17 mouse cellular contexts compared by ENCODE assay signal in genomic region chr6:126334258-126334657, GRCm38 (mm10).
DNase-seq lines count a peak whose midpoint lies in the region; ATAC-seq and TF ChIP-seq lines count a peak whose summit lies in the region.
"Had no signal": no experiment of that assay in that cellular context is flagged by ENCODE, and none has a peak within 500 bp of the region (broad histone marks: within the 10 kb centered on the region; RNA-seq: fewer than 3 reads in every experiment).

No protein-coding gene starts in this region.

- intact Hi-C loops in left cerebral cortex, postnatal 25 days (cut with DNase I): loop anchor here (5.0 kb wide), 1 partner anchor 177 kb away; no protein-coding TSS in a partner anchor

- no peak for ATAC-seq in megakaryocyte, adult 5-6 weeks (ENCODE audit: poor library complexity, severe bottlenecking)
- ATAC-seq: midbrain, embryonic 16.5 days had no signal

- H3K27ac ChIP-seq in layer of hippocampus, adult 2 months: no peak overlapping the region
- H3K27ac ChIP-seq: hindbrain, embryonic 12.5 days had no signal

- DNase-seq in layer of hippocampus, adult 2 months (ENCODE audit: low spot score in 2 of 2): peak; percentile 13 to 29
- no peak for DNase-seq in layer of hippocampus, adult 9-10 months (ENCODE audit: low spot score)
- DNase-seq in frontal cortex, postnatal 10 days (ENCODE audit: low spot score in 2 of 2): peak; percentile 19 to 36
- peak; percentile 32 to 89 for DNase-seq in left cerebral cortex, postnatal 25 days (ENCODE audit: low spot score in 2 of 2)
- peak; percentile 77 for DNase-seq in telencephalon, adult 2 months (ENCODE audit: low read depth, low spot score)
- DNase-seq in B cell, adult 2 months: no peak
- DNase-seq: adrenal gland, adult 2 months; cerebellum, adult 9-10 months; embryo, embryonic 11 days; heart, adult 18-20 months; liver; lung, adult 18-20 months; lung, postnatal 4 days; spleen, adult 18-20 months had no signal

- no peak overlapping the region for H3K4me3 ChIP-seq in layer of hippocampus, adult 2 months
- H3K4me3 ChIP-seq: hindbrain, embryonic 12.5 days had no signal

- TF ChIP-seq CTCF in layer of hippocampus, adult 2 months (conservative IDR thresholded peaks at IDR 0.05): no peak

Comparison
In these comparisons a context has a peak if more than half of its experiments do, and no peak if none do; other contexts are left out.
1. DNase-seq: peak in layer of hippocampus, adult 2 months (2 of 2), frontal cortex, postnatal 10 days (2 of 2), left cerebral cortex, postnatal 25 days (2 of 2) and telencephalon, adult 2 months (single experiment); none in layer of hippocampus, adult 9-10 months (single experiment) and B cell, adult 2 months (0 of 2).